Mouse (Mus musculus): Measurements from ENCODE around the gene Neu1.
"Not testable (repeated sequence)": the region's sequence is repeated elsewhere in the genome, so short reads cannot be mapped to it uniquely, and the experiment has no call there.

Gene Neu1

DNA sequence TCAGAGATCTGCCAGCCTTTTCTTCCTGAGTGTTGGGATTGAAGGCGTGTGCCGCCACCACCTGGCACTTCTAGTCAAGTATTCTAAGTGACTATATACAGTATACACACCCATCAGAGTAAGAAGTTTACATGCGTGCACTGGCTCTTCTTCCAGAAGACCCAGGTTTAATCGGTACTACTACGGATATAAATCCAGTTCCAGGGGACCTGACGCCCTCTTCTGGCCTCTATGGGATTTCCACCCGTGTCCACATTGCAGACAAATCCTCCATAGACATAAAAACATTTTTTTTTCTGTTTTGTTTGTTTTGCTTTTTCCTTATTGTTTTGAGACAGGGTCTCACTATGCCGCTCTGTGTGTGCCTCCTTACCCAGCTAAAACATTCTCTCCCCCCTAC, 16.6 kb downstream of the Neu1 start:
- DNase-seq (ENCODE audit: low read depth, low spot score), result no peak

DNA sequence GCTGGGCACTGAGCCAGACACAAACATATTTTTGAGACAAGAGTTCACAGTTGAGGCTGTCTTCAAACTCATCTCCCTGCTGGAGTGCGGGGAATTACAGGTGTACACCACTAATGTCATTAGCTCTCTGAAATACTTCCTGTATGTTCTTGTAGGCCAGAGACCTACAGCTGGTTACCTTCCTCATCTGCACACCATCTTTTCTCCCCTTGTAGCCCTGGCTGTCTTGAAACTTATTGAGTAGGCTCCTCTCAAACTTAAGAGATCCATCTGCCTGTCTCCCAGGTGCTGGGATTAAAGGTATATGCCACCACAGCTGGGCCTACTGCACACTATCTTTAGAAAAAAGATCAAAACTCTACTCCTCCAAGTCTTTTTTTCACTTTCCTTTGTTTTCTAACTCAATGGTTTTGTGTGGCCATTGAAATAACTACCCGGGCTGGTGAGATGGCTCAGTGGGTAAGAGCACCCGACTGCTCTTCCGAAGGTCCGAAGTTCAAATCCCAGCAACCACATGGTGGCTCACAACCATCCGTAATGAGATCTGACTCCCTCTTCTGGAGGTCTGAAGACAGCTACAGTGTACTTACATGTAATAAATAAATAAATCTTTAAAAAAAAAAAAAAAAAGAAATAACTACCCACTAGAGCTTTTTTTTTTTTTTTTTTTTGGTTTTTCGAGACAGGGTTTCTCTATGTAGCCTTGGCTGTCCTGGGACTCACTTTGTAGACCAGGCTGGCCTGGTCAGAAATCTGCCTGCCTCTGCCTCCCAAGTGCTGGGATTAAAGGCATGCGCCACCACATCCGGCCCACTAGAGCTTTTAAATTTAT, 17.9 kb downstream of the Neu1 start:
- DNase-seq (ENCODE audit: low read depth, low spot score), result not testable (repeated sequence)

DNA sequence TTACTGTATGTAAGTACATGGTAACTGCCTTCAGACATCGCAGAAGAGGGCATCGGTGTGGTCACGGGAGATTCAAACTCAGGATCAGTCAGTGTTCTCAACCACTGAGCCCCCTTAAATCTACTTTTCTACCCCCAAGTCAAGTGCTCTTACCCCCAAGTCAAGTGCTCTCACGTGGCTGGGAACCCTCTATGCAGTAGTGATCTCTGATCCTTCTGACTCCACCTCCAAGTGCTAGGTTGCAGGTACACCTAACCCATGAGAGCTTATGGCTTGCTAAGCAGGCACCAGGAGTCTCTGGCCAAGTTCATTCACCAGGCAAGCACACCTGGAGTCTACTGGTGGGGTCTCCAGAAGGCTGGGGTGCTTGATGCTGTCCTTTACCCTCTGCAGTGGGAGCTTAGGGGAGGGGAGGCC, 18.5 kb downstream of the Neu1 start:
- no peak for DNase-seq (ENCODE audit: low read depth, low spot score)

DNA sequence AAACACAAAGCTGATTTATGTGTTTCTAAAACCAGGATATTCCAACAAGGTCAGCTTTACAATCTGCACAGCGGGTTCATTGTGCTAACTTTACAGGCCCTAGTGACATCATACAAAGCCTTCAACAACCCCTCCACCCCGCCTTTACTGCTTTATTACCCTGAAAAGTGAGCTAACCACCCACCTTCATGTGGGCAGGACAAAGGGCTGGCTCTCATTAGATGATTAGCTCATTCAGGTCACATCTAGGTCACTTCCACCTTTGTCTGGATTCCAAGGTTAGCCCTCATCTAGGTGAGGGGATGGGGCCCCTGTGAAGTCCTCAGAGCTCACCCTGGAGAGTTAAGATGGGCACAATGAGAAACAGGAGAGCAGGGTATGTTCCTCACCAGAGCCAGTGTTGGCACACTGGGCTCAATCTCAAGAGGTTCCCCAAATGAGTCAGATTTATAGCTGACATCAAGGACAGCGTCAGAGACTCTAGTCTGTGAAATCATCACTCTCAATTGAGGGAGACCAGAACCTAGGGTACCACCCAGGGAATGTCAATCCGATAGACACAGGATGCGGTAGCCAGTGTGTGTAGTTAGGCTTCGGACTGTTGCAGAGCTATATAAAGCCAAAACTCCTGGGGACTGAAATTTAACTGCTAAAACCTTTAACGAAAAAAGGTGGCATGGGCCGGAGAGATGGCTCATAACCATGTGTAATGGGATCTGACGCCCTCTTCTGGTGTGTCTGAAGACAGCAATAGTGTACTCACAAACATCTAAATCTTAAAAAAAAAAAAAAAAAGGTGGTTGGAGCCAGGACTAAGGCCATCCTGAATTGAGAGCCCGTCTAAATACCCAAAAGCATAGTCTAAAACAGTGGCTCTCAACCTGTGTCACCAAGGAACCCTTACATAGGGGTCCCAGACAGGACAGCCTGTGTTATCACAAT, 19.7 kb downstream of the Neu1 start:
- DNase-seq (ENCODE audit: low read depth, low spot score), result no peak

DNA sequence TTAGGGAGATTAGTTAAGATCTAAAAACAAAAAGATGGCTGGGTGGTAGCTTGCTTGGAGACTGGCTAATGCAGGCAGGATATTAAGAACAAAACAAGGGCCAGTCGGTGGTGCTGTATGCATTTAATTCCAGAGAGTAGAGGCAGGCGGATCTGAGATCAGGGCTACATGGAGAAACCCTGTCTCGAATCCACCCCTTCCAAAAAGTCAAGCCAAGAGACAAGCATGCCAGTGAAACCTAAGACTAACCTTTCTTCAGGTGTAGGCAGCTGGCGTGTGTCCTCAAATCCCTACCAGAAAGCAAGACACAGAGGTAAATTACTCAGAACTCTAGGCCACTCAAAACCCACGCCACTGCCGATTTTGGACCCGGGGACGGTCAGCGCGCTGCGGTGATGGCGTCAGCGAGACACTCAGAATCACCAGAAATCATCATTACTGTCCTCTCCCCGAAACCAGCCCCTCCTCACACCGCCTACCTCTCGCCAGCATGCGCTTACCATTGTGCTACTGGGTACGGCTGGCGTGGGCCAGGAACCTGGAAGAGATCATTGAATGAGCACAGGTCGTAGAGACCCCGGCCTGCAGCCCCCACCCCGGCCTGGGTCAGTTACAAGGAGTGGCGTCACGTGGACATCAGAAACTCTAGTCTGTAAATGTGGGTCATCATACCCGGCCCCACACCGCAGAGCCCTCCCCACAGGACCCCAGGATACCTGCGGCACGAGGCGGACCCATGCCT, 20.8 kb downstream of the Neu1 start:
- no peak for DNase-seq (ENCODE audit: low read depth, low spot score)

DNA sequence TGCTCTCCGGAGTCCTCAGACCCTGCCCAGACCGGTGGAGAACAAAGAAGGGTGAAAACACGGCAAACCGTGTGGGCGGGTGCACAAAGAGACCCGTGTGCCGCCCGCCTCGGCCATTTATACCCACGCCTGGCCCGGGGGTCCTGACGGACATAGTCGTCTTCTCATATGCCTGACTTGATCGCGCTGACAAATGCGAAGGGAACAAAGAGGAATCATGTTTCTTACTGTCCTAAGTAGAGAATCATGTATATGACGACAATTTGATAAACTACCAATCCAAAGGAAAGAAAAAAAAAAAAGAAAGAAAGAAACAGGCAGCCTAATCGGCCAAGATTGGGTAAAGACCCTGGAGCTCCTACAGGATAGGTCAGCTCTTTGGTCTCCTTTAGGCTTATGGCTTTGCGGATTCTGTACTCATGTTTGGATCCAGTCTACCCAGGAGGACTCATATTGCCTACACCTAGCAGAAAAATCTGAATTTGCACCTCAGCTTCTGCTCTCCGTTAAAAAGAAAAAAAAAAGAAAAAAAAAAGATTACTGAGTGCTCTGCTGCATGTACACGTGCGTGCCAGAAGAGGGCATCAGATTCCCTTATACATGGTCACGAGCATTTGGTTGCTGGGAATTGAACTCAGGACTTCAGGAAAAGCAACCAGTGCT, 21.5 kb downstream of the Neu1 start:
- peak; percentile 69 for DNase-seq (ENCODE audit: low read depth, low spot score)

DNA sequence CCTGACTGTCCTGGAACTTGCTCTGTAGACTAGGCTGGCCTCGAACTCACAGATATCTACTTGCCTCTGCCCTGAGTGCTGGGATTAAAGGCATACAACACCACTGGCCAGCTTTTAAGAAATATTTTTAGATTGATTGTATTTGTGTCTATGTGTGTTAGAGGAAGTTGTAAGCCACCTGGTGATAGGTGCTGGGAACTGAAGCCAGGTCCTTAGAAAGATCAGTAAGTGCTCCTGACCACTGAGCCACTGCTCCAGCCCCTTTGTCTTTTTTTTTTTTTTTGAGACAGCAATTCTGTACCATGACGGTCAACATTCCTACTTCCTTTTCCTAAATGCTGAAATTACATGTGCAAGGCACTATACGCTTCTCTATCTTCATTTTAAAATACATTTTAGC, 22.2 kb downstream of the Neu1 start:
- no peak for DNase-seq (ENCODE audit: low read depth, low spot score)

DNA sequence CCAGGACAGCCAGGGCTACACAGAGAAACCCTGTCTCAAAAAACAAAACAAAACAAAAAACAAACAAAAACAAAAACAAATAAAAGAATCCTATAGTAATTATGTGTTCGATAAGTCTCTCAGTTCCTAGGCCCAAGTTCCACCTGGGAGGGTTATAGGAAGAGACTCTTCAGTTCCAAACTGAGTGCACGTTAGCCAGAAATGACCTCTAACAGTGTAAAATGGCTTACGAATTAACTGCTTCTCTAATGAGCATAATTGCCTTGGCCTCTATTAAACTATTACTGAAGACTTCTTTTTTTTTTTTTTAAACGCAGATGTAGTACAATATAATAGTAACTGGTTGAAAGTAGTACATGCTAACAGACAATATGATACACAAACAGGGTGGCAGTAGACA, 22.9 kb downstream of the Neu1 start:
- DNase-seq (ENCODE audit: low read depth, low spot score), result no peak

DNA sequence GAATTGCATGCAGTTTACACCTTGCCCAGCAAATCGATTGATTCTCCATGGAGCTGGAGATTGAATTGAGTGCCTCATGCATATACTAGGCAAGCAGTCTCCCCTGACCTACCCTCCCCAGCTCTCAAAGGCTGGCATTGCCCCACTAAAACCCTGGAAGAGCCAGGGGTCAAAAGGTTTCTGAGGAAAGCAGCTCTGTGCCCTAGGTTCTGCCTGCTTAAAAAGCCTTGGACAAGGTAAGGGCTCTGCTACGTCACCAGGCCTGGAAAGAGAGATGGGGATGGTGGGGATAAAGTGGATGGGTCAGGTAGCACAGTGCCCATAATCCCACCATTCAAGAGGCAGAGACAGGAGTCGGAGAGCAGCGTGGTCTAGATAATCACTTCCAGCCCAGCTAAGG, 23.8 kb downstream of the Neu1 start:
- DNase-seq (ENCODE audit: low read depth, low spot score), result no peak

DNA sequence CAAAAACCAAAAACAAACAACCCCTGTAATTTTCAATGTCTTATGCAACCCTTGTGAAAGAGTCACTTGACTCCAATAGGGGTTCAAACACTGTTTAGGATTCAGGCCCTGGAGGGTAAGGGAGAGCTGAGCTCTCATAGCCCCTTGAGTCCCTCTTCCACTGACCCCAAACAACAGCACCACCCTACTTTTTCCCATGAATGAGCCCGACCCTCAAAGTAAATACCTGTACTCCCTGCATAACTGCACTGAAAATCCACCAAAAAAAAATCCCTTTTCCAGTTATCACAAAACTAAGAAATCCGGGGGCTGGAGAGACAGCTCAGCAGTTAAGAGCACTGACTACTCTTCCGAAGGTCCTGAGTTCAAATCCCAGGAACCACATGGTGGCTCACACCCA, 24.8 kb downstream of the Neu1 start:
- DNase-seq (ENCODE audit: low read depth, low spot score), result no peak

DNA sequence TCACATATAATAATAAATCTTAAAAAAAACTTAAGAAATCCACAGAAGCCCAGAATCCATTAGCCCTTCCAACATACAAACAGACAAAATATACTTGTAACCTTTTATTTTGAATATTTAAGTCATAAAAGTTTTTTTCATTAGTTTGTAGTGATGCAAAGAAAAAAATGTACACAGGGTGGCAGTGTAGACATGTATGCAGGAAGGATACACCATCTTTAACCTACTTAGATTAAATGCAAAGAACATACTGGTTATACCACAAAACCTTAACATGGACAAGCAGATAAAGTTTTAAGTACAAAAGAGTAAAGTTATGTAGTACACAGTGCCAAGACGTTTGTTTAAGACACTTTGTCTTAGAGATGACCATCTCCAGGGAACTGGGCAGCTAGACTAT, 25.3 kb downstream of the Neu1 start:
- DNase-seq (ENCODE audit: low read depth, low spot score), result no peak

DNA sequence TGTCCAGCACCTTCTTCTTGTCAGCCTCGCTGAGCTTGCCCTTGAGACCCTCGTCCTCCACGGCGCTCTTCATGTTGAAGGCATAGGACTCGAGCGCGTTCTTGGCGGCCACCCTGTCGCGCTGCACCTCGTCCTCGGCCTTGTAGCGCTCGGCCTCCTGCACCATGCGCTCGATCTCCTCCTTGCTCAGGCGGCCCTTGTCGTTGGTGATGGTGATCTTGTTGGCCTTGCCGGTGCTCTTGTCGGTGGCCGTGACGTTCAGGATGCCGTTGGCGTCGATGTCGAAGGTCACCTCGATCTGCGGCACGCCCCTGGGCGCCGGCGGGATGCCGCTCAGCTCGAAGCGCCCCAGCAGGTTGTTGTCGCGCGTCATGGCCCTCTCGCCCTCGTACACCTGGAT, 26.2 kb downstream of the Neu1 start:
- not testable (repeated sequence) for DNase-seq (ENCODE audit: low read depth, low spot score)

DNA sequence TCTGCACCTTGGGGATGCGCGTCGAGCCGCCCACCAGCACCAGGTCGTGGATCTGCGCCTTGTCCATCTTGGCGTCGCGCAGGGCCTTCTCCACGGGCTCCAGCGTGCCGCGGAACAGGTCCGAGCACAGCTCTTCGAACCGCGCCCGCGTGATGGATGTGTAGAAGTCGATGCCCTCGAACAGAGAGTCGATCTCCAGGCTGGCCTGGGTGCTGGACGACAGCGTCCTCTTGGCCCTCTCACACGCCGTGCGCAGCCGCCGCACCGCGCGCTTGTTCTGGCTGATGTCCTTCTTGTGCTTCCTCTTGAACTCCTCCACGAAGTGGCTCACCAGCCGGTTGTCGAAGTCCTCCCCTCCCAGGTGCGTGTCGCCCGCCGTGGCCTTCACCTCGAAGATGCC, 26.9 kb downstream of the Neu1 start:
- not testable (repeated sequence) for DNase-seq (ENCODE audit: low read depth, low spot score)

DNA sequence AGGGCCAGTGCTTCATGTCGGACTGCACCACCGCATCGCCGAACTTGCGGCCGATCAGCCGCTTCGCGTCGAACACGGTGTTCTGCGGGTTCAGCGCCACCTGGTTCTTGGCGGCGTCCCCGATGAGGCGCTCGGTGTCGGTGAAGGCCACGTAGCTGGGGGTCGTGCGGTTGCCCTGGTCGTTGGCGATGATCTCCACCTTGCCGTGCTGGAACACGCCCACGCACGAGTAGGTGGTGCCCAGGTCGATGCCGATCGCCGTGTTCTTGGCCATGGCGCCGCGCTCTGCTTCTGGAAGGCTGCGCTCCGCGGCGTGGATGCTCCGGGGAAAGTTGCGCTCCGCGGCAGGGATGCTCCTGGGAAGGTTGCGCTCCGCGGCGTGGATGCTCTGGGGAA, 27.7 kb downstream of the Neu1 start:
- not testable (repeated sequence) for DNase-seq (ENCODE audit: low read depth, low spot score)

DNA sequence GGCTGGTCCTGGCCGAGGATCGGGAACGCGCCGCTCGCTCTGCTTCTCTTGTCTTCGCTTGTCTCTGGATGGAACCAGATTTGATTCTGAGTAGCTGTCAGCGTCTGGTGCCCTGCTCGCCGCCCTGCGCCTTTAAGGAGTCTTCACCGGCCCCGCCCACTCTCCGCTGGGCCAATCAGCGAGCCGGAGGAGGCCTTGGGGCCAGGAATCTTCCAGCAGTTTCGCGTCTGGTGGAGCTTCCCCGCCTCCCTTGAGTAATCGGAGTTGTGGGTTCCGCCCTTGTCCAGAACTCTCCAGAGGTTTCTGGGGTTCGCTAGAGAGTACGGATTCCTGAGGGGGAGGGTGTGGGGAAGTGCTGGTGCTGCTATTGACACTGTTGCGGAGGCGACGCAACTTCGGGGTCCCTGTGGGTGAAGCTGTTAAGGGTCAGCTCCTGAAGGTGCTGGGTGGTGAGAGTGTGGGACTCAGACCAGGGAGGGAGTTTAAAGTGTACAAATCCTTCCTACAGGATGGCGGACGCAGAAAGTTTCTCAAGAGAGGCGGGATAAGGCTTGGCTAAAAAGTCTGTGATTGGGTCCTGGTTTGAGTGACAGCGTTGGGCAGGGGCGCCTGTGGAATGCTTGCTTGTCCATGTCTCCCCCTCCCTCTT, 28.2 kb downstream of the Neu1 start, which contains the start of gene Hspa1b:
Gene Hspa1b (minus strand): TSS at position 109 of the 649 bp plus-strand sequence.
- not testable (repeated sequence) for DNase-seq (ENCODE audit: low read depth, low spot score)

DNA sequence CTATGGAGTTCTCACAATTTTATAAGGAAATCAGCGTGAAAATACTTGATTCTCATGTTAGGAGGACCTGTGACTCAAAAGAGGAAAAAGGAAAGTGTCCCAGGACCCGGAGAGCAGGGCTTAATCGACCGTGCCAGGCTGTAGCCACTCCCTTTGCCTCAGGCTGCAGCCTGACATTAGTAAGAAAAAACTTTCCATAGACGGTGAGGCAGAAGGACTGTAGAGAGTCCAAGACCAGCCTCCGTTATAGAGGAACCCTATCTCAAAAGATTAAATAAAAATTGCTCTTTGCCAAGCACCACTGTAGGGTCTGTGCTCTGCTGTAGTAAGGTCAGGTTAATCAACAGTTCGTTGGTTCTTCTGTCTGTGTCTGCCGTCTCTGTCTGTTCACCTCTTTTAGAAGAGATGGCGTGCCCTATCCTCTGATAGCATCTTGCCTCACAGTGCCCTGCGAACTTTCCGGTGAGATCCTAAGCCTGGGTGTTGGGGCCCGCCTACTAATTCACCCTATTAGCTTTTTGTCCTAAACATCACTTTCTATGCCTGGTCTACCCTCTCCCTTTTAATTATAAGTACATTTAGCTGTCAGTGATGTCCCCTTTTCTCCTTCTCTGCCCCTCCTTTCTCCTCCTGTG, 28.9 kb downstream of the Neu1 start:
- DNase-seq (ENCODE audit: low read depth, low spot score), result no peak

DNA sequence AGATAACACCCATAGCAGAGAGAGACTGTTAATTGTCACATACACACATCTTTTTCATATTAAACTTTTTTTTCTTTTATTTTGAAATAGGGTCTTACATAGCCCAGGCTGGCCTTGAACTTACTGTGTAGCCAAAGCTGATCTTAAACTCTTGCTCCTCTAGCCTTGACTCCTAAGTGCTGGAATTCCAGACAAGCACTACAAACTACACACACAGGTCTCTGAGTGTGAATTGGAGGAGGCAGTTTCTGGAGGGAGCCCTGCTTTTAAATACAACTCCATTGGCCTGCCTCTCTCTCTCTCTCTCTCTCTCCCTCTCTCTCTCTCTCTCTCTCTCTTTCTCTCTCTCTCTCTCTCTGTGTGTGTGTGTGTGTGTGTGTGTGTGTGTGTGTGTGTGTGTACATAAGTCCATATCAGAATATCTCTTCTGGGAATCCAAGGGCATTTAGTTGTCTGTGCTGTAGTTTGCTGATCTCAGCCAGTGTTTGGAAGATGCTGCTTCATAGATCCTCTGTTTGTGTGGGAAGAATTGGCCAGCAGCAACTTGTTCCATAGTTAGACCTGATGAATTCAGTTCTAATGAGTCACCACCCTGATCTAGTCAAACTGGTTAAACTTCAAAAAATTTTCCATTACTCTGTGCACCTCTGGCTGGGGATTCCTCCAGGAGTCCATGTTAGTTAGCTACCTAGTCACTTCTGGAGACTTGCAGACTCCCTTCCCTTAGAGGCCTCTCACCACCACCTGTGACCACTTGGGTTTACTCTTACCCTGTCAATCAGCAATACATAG, 29.8 kb downstream of the Neu1 start:
- no peak for DNase-seq (ENCODE audit: low read depth, low spot score)

DNA sequence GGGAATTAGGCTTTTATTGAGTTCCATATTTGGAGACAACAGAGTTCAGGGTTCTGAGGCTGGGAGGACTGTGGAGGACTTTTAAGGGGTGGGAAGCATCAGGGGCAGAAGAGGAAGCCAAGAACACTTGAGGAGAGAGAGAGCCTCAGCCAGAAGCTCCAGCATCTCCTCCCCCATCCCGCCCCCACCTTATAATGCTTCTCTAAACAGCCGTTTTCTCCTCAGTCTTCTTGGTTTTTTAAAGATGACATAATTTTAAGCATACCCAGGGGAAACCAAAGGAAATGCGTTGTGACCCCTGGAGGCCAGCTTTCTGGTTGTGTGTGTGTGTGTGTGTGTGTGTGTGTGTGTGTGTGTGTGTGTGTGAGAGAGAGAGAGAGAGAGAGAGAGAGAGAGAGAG, 31.1 kb downstream of the Neu1 start:
- DNase-seq (ENCODE audit: low read depth, low spot score), result no peak

DNA sequence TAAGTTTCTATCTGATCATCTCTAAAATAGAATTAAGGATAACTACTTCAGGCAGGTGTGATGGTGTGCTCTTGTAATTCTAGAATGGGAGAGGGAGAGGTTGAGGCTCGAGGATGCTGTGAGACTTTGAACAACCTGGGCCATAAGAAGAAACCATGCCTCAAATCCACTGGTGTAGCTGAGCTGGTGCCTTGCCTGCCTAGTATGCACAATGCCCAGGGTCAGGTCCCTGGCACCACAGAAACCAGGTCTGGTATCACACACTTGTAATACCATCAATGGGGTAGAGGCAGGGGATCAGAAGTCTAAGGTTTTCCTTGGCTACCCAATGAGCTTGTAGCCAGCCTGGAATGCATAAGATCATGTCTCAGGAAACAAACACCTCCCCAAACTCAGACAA, 31.8 kb downstream of the Neu1 start:
- DNase-seq (ENCODE audit: low read depth, low spot score), result no peak

DNA sequence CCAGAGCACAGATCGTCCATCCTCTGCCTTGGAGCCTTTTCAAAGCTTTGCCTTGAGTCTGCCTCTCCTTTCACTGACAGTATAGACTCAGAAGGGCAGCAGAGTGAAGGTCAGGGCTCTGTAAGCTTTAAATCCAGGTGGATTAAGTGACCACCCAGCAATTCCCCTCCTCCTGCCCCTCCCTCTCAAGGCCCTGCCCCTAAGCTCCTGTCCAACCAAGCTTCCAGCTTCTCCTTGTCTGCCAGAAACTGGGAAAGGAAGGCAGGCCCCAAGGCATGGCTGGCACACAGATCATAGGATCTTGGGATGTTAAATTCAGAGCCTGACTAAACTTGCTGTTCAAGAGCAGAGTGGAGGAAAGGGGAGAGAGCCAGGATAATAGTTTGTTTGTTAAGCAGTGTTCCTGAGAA, 33.6 kb downstream of the Neu1 start:
- DNase-seq (ENCODE audit: low read depth, low spot score), result no peak
